Mouse (Mus musculus) adrenal gland, postnatal 25 days (tissue): ENCODE data around the gene Ppfibp2. TPM values are rescaled to one million over a fixed set of nuclear protein-coding genes. Genes with fewer than 3 reads are reported as not detected.

ENCODE experiments used
- DNase-seq: peaks from one replicate; pipeline ENCODE4 v3.0.0; 2021; ENCODE audit warnings: mixed read lengths
- total RNA-seq: library from RNA; stranded (reverse); gene quantifications from 2 replicates; pipeline ENCODE4 v1.2.3, GENCODE M21; 2021

Gene Ppfibp2
- total RNA-seq, 1 experiment from 2014 or later, result 7.2 TPM

DNA sequence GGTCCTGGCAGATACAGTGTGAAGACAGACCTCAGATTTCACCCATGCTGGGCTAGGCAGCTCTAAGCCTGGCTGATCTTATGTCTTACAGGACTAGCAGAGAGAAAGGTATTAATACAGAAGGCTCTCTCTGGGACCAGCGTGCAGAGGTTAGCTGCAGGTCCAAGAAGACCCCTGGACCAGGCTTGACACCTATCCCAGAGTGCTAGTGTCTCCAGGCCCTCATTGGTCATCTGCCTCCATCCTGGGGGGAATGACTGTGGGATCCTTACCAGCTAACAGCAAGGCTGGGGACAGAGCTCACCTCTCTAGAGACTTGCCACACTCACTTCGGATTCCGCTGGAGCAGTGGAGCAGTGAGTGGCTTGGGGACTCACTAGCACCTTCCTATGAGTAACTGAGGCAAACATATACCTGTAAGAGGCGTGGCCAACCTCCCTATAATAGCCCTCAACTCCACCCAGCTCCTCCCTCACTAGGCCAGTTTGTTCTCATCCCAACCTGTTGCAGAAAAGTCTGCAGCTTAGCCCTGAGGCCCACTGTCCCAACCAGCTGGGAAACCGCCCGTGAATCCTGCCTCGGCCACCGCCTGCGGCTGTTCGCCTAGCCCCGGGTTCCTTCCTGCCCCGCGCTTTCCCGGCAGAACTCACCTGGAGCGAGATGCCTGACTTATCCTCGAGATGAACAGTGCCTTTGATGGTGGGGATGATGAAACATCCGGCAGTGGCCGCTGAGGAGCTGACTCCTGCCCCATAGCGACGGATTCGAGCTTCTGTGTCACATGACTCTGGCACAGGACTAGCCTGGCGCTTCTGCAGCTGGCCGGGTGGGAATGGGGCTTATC is 162.5 kb downstream of the Ppfibp2 start, which contains the start of gene Cyb5r2:
TSS of gene Cyb5r2 (minus strand) at position 725 of the 844 bp plus-strand sequence.
- peak; percentile 18 for DNase-seq

DNA sequence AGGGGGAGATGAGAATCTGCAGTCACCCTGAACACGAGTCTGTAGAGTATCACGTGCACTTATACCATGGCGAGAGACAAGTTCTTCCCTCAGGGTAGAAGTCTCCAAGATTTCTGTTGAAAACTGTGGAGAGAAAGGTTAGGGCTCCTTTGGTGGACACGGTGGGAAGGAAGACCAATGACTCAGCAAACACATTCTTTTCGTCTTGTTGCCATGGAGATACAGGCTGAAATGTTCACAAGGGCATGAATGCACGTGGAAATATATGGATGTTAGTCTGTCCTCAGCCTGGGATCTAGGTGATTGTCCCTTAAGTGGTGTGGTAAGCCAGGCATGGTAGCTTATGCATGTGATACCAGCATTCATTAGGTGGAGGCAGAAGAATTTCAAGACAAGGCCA is 175.8 kb downstream of the Ppfibp2 start:
- DNase-seq, result no peak

DNA sequence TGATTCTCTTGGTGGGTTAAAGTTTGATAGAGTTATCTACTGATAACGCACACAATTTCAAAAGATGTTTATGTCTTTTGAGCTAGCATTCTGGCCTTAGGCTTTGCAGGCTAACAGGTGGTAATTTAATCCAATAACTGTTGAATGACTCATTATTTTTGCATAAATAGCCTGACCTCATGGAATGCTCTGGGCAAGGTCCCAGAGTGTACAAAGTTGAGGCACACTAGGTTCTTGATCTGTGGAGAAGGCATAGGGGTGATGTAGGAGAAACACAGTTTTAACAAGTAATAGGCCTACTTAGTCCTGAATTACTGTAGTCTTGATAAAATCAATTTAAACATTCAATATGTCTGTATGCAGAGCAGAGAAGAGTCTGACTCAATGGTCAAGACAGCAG is 183.2 kb downstream of the Ppfibp2 start:
- DNase-seq, result no peak

DNA sequence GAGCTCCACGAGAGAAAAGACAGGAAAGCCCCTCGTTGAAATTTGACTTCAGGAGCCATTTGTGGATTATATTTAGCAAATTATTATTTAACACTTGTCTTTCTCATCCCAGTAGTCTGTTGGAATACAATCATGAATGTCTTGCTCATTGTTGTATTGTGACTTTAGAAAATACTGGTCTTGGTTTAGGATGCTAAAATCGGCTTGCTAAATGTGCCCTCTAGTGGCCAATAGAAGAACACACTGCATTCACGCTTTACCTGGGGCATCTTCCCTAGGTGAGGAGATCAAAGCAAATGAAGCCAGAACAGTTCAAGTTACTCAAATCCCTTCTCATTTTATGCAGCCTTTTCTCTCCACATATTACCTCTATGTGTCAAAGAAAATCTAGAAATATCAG is 184.6 kb downstream of the Ppfibp2 start:
- DNase-seq, result no peak

DNA sequence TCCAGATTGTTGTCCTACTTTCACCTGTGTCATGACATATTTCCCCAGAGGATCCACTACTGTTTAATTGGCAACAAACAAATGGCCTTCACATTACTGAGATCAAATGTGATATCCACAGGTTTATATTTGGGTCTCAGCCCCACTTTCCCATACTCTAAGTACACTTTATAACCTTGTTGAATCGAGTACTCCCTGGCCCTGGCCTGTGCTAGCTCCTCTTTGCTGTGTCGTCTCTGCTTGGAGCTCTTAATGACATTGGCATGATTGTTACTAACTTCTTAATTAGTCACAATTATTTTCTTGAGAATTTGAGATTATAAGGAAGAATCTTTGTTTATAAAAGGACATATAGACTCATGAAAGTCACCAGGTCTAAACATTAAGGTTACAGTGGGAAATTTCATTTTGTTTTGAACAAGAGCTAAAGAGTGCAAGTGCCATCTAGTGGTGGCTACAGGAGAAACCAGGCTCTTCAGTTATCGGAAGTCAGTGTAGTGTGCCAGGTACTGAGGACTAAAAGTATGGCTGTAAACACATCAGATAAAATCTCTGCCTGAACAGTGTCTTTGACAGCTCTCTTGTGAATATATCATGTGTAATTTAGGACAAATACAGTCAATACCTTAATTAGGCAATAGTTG is 193.1 kb downstream of the Ppfibp2 start:
- DNase-seq, result no peak

DNA sequence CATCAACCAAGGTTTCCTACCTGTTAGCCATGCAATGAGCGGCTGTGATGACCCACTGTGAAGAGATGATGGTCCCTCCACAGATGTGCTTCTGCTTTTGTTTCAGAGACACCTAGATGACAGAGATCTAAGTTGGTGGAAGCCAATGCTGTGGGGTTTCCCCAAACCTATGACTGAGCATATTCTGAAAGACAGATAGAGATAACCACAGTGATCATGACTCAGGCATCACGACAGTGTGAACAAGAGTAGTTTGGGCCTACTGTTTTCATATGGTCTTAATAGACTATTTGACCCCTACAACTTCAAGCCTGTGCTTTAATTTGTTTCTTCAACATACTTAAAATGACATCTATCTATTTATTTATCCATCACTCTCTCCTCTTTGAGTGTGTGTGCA is 201.5 kb downstream of the Ppfibp2 start:
- no peak for DNase-seq

Other genes starting within 250 kb of the Ppfibp2 start
- gene Syt9, start 224.5 kb upstream of the Ppfibp2 start, total RNA-seq, result 2.2 and 3.6 TPM in 2 replicates
- gene Olfml1, start 27.8 kb upstream of the Ppfibp2 start, total RNA-seq, result 3.7 and 4.9 TPM in 2 replicates
- gene 5330417H12Rik, start 30.0 kb downstream of the Ppfibp2 start, total RNA-seq, result not detected in 2 replicates
- not detected in 2 replicates for gene Cyb5r2, start 162.8 kb downstream of the Ppfibp2 start, total RNA-seq
- not detected in 2 replicates for gene Ovch2, start 206.0 kb downstream of the Ppfibp2 start, total RNA-seq
- not detected in 2 replicates for gene Olfr467, start 217.1 kb downstream of the Ppfibp2 start, total RNA-seq
- gene Olfr469, start 230.3 kb downstream of the Ppfibp2 start, total RNA-seq, result not detected in 2 replicates